Mouse (Mus musculus) liver, postnatal 0 days (tissue): ENCODE measurements around the gene Trappc3. TPM values are rescaled to one million over a fixed set of nuclear protein-coding genes. Genes with fewer than 3 reads are reported as not detected.

ENCODE experiments used
- ATAC-seq: fragments of 200-750 bp; cut with Nextera tagmentation; 2 replicates; pipeline ENCODE4 v1.8.0; 2017; ENCODE audit warnings: mild to moderate bottlenecking, moderate library complexity
- DNase-seq: peaks from one replicate; pipeline ENCODE4 v3.0.0-alpha.2; 2016
- H3K27ac ChIP-seq: fragments of 300-500 bp; sonication (generic); 2 replicates; pipeline ENCODE4 v1.5.1; 2014; ENCODE audit warnings: antibody characterized with exemption, moderate library complexity, mild to moderate bottlenecking, low read depth
- H3K27me3 ChIP-seq: fragments of 300-500 bp; sonication (generic); 2 replicates; pipeline ENCODE4 v1.6.1; 2014; ENCODE audit warnings: low read length, control low read depth, mixed read lengths; ENCODE audit not compliant: insufficient read depth
- H3K36me3 ChIP-seq: fragments of 300-500 bp; sonication (generic); replicated peaks from 2 replicates; pipeline ENCODE4 v1.6.1; 2014; ENCODE audit warnings: mild to moderate bottlenecking, control low read depth, low read length, moderate library complexity, mixed read lengths; ENCODE audit not compliant: insufficient read depth
- H3K4me1 ChIP-seq: fragments of 300-500 bp; sonication (generic); 2 replicates; pipeline ENCODE4 v1.6.1; 2014; ENCODE audit warnings: antibody characterized with exemption, mild to moderate bottlenecking, control low read depth; ENCODE audit not compliant: insufficient read depth
- H3K4me2 ChIP-seq: fragments of 300-500 bp; sonication (generic); 2 replicates; pipeline ENCODE4 v1.6.1; 2014; ENCODE audit warnings: low read depth, mild to moderate bottlenecking, low read length, moderate library complexity, mixed read lengths
- H3K4me3 ChIP-seq: fragments of 300-500 bp; sonication (generic); 2 replicates; pipeline ENCODE4 v1.5.1; 2014; ENCODE audit warnings: low read depth, low read length
- H3K9ac ChIP-seq: fragments of 300-500 bp; sonication (generic); replicated peaks from 2 replicates; pipeline ENCODE4 v1.6.1; 2014; ENCODE audit warnings: mild to moderate bottlenecking, moderate library complexity
- H3K9me3 ChIP-seq: fragments of 300-500 bp; sonication (generic); 2 replicates; pipeline ENCODE4 v1.6.1; 2016; ENCODE audit warnings: mild to moderate bottlenecking, control low read depth, low read length, mixed read lengths
- CTCF ChIP-seq: sonication (generic); IDR thresholded peaks from 2 replicates; pipeline ENCODE4 v1.5.1; 2016; ENCODE audit warnings: antibody characterized with exemption, low read depth
- EP300 ChIP-seq: IDR thresholded peaks from 2 replicates; pipeline ENCODE4 v1.6.1; 2016; ENCODE audit warnings: antibody characterized with exemption, low read depth, mild to moderate bottlenecking
- WGBS: fragments of 180-500 bp; shearing (Covaris S2); extraction: QIAGEN DNeasy Blood & Tissue Kit; methylation state at CpG from one replicate; pipeline ENCODE4 v1.1.7; 2014; ENCODE audit not compliant: insufficient replicate concordance; 5-methylcytosine and 5-hydroxymethylcytosine counted together
- polyA plus RNA-seq: library from polyadenylated mRNA; unstranded; fragments of >200 nt; fragmentation: Nextera tagmentation; extraction: Ambion mirVana; gene quantifications from 2 replicates; pipeline ENCODE4 v1.2.1, GENCODE M21; 2015

Gene Trappc3
- polyA plus RNA-seq, 1 experiment from 2014 or later = 39.2 TPM

GRCm38 (mm10) chr4:126248261-126248868, 13.8 kb upstream of the Trappc3 start:
- no peaks in the 10 kb centered on the region for H3K27me3 ChIP-seq
- H3K4me1 ChIP-seq = peaks cover 19% of the 10 kb centered on the region
- H3K9ac ChIP-seq = no peak overlapping the region
- WGBS = 55% methylated on average over 11 of the region's 11 CpGs
- no peaks in the 10 kb centered on the region for H3K9me3 ChIP-seq
- ATAC-seq (no peak), DNase-seq (no peak)
- TF ChIP-seq EP300 (no peak), CTCF (no peak)
- peaks cover 4% of the 10 kb centered on the region; the same call in 1 of the 2 replicates for H3K36me3 ChIP-seq
- H3K4me3 ChIP-seq = no peak overlapping the region
- H3K27ac ChIP-seq = no peak overlapping the region
- H3K4me2 ChIP-seq = no peak overlapping the region

GRCm38 (mm10) chr4:126250659-126251058, 11.5 kb upstream of the Trappc3 start:
- peaks cover 38% of the 10 kb centered on the region for H3K4me1 ChIP-seq
- H3K4me2 ChIP-seq = no peak overlapping the region
- no peak overlapping the region for H3K27ac ChIP-seq
- H3K27me3 ChIP-seq = 0 out of 2 replicates have a peak, but pooled peaks cover 2% of the 10 kb centered on the region
- no peak overlapping the region for H3K4me3 ChIP-seq
- no peak for ATAC-seq
- no peak for DNase-seq
- no peaks in the 10 kb centered on the region for H3K9me3 ChIP-seq
- peaks cover 4% of the 10 kb centered on the region; the same call in 1 of the 2 replicates for H3K36me3 ChIP-seq
- WGBS = 68% methylated on average over 4 of the region's 4 CpGs
- no peak overlapping the region for H3K9ac ChIP-seq
- TF ChIP-seq EP300 = no peak
- no peak for TF ChIP-seq CTCF

GRCm38 (mm10) chr4:126251655-126252254, 10.4 kb upstream of the Trappc3 start:
- Histone ChIP-seq H3K4me1 (peaks cover 43% of the 10 kb centered on the region), H3K4me2 (peak overlapping the region; percentile 35), H3K4me3 (no peak overlapping the region), H3K27me3 (0 out of 2 replicates have a peak, but pooled peaks cover 2% of the 10 kb centered on the region), H3K36me3 (peaks cover 4% of the 10 kb centered on the region; the same call in 1 of the 2 replicates), H3K9me3 (no peaks in the 10 kb centered on the region), H3K27ac (peak overlapping the region; percentile 60; the same call in 1 of the 2 replicates), H3K9ac (0 out of 2 replicates have a peak overlapping the region, but pooled peaks have one; percentile 21)
- WGBS = 44% methylated on average over 11 of the region's 11 CpGs
- ATAC-seq = no peak
- TF ChIP-seq EP300 (no peak), CTCF (no peak)
- peak; percentile 44 for DNase-seq

- Histone ChIP-seq H3K9ac (0 out of 2 replicates have a peak overlapping the region, but pooled peaks have one; percentile 7), H3K4me2 (no peak overlapping the region), H3K4me1 (peaks cover 52% of the 10 kb centered on the region), H3K27ac (0 out of 2 replicates have a peak overlapping the region, but pooled peaks have one; percentile 39), H3K4me3 (no peak overlapping the region), H3K9me3 (no peaks in the 10 kb centered on the region), H3K27me3 (0 out of 2 replicates have a peak, but pooled peaks cover 2% of the 10 kb centered on the region), H3K36me3 (no peaks in the 10 kb centered on the region; the same call in 1 of the 2 replicates)
- no peak for DNase-seq
- no peak for ATAC-seq
- TF ChIP-seq CTCF = no peak
- TF ChIP-seq EP300 = no peak
- 80% methylated on average over 17 of the region's 17 CpGs for WGBS
These were observed 9.5 kb upstream of the Trappc3 start for GRCm38 (mm10) chr4:126252411-126253237.

- no peak for DNase-seq
- Histone ChIP-seq H3K27ac (no peak overlapping the region), H3K4me1 (peaks cover 58% of the 10 kb centered on the region), H3K9me3 (no peaks in the 10 kb centered on the region), H3K36me3 (no peaks in the 10 kb centered on the region; the same call in 1 of the 2 replicates), H3K4me3 (no peak overlapping the region), H3K4me2 (peak overlapping the region; percentile 85), H3K27me3 (0 out of 2 replicates have a peak, but pooled peaks cover 2% of the 10 kb centered on the region), H3K9ac (peak overlapping the region; percentile 78; the same call in 1 of the 2 replicates)
- ATAC-seq = no peak
- TF ChIP-seq CTCF (no peak), EP300 (no peak)
- 63% methylated on average over 14 of the region's 14 CpGs for WGBS
These were observed 8.4 kb upstream of the Trappc3 start for GRCm38 (mm10) chr4:126253637-126254272.
